Mouse (Mus musculus) hindbrain, embryonic 10.5 days (tissue): ENCODE data around the gene Stxbp3. TPM values are rescaled to one million over a fixed set of nuclear protein-coding genes. Genes with fewer than 3 reads are reported as not detected.

Source experiments
- DNase-seq: peaks from one replicate; pipeline ENCODE4 v3.0.0-alpha.2; 2017; ENCODE audit warnings: low spot score
- H3K27ac ChIP-seq: fragments of 300-500 bp; sonication (generic); 2 replicates; pipeline ENCODE4 v1.5.1; 2016; ENCODE audit warnings: mild to moderate bottlenecking, moderate library complexity
- H3K27me3 ChIP-seq: fragments of 300-500 bp; sonication (generic); 2 replicates; pipeline ENCODE4 v1.6.1; 2016; ENCODE audit warnings: mild to moderate bottlenecking; ENCODE audit not compliant: poor library complexity, insufficient read depth, severe bottlenecking
- H3K36me3 ChIP-seq: fragments of 300-500 bp; sonication (generic); 2 replicates; pipeline ENCODE4 v1.6.1; 2016; ENCODE audit warnings: mild to moderate bottlenecking, moderate library complexity
- H3K4me1 ChIP-seq: fragments of 300-500 bp; sonication (generic); replicated peaks from 2 replicates; pipeline ENCODE4 v1.6.1; 2016; ENCODE audit warnings: mild to moderate bottlenecking
- H3K4me3 ChIP-seq: fragments of 300-500 bp; sonication (generic); 2 replicates; pipeline ENCODE4 v1.5.1; 2016; ENCODE audit warnings: mild to moderate bottlenecking, moderate library complexity
- H3K9me3 ChIP-seq: fragments of 300-500 bp; sonication (generic); 2 replicates; pipeline ENCODE4 v1.6.1; 2016; ENCODE audit warnings: mild to moderate bottlenecking, moderate library complexity
- WGBS: fragments of 180-500 bp; shearing (Covaris S2); methylation state at CpG from one replicate; pipeline ENCODE4 v1.1.7; 2016; 5-methylcytosine and 5-hydroxymethylcytosine counted together
- polyA plus RNA-seq: library from polyadenylated mRNA; unstranded; fragments of >200 nt; fragmentation: Nextera tagmentation; extraction: Ambion mirVana; gene quantifications from 2 replicates; pipeline ENCODE4 v1.2.1, GENCODE M21; 2016

Gene Stxbp3
- polyA plus RNA-seq, 1 experiment from 2014 or later = 18.9 TPM

DNA sequence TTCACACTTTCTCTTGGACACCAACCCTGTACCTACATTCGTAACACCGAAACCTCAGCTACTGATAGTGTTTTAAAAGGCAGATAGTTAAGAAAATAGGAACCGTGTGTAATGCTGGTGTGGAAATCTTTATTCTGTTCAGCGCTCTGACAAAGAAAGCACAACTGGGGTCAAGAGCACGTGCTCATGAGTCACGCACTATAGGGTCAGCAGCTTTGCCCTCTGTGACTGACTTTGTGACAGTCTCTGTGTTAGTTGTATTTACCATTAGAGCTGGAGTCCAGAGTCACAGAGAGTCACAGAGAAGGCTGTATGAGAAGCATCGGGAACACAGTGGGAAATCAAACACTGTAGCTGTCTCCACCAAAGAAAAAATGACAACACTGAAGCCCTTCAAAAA, 73.4 kb downstream of the Stxbp3 start:
- Histone ChIP-seq H3K9me3 (no peaks in the 10 kb centered on the region), H3K4me1 (peaks cover 12% of the 10 kb centered on the region), H3K36me3 (no peaks in the 10 kb centered on the region), H3K27ac (no peak overlapping the region), H3K27me3 (no peaks in the 10 kb centered on the region), H3K4me3 (no peak overlapping the region)
- 78% methylated on average over 7 of the region's 7 CpGs for WGBS
- DNase-seq = no peak

DNA sequence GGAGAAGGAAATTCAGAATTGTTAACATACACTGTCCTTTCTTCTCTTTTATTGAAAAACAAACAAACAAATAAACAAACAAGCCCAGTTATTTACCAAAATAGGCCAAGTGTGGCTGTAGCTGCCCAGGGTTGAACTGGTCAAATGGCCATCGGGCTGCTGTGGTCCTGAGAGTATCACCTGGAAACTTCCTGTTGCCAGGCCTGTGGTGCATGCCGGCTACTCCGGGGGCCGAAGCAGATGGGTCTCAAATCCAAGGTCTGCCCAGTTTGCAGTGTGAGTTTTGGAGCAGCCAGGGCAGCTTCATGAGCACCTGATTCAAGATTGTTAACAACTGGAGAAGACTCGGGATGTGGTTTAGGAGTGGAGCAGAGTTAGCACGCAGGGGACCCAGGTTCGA, 74.8 kb downstream of the Stxbp3 start:
- Histone ChIP-seq H3K36me3 (no peaks in the 10 kb centered on the region), H3K4me1 (peaks cover 8% of the 10 kb centered on the region), H3K4me3 (no peak overlapping the region), H3K27me3 (no peaks in the 10 kb centered on the region), H3K9me3 (no peaks in the 10 kb centered on the region), H3K27ac (no peak overlapping the region)
- WGBS = 89% methylated on average over 7 of the region's 7 CpGs
- DNase-seq = no peak

DNA sequence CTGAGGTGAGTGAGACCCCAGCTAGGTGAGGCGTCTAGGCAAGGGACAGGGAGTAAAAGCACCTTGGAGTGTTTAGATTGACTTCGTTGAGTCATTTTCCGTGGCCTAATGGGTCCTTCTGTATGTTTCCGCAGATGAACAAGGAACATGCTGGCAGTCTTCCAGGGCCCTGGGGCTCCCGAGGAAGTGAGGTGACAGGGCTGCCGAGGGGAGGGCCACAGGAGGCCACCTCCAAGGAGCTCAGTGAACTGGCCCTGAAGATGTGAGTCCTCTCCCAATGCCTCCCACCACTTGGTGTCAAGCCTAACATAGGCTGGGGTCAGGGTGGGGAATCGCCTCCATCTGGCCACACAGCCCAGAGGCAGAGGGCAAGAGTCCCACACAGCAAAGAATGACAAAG, 75.3 kb downstream of the Stxbp3 start:
- Histone ChIP-seq H3K36me3 (no peaks in the 10 kb centered on the region), H3K27me3 (no peaks in the 10 kb centered on the region), H3K27ac (no peak overlapping the region), H3K9me3 (no peaks in the 10 kb centered on the region), H3K4me3 (no peak overlapping the region), H3K4me1 (peaks cover 8% of the 10 kb centered on the region)
- WGBS = 63% methylated on average over 7 of the region's 7 CpGs
- no peak for DNase-seq

DNA sequence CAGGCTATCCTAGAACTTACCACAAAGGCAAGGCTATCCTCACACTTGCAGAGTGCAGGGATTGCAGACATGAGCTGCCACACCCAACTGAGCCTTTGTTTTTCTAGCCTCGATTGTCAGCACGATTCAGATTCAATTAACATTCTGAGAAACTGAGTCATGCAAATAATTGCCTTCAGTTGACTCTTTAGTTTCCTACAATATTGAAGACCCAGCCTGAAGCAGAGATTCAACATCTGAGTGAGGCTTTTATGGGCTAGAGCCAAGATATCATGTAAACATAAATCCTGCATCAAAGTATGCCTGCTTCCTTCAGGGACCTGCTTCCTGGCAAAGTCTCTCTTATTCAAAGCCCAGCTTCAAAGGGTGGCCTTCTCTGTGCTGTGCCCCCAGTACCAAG, 76.6 kb downstream of the Stxbp3 start:
- Histone ChIP-seq H3K36me3 (no peaks in the 10 kb centered on the region), H3K27me3 (no peaks in the 10 kb centered on the region), H3K4me1 (peaks cover 8% of the 10 kb centered on the region), H3K9me3 (no peaks in the 10 kb centered on the region), H3K27ac (no peak overlapping the region), H3K4me3 (no peak overlapping the region)
- 80% methylated on average over 2 of the region's 2 CpGs for WGBS
- no peak for DNase-seq

DNA sequence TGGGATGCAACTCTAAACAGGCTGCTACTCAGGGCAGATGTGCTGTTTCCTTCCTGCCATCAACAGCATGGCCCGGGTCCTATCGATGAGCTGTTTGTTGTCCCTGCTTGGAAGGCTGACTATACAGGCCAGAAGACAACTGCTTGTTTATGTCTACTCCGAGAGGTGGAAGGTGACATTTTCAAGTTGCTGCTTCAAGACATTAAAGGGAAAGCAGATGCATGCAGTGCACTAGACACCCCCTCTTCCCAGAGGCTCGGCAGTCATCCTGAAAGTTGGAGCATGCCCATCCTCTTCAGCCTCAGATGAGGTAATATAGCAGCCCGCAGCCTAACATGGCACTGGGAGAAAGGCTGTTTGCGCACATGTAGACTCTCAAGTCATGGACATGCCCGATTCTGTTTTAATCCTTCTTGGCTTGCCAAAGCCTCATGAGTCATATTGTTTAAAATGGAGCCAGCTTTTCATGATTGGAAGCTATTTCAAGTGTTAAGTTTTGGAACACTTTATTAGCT, 77.7 kb downstream of the Stxbp3 start:
- H3K36me3 ChIP-seq = no peaks in the 10 kb centered on the region
- H3K27me3 ChIP-seq = no peaks in the 10 kb centered on the region
- H3K4me3 ChIP-seq = no peak overlapping the region
- no peaks in the 10 kb centered on the region for H3K9me3 ChIP-seq
- no peak overlapping the region for H3K27ac ChIP-seq
- WGBS = 90% methylated on average over 7 of the region's 7 CpGs
- DNase-seq = no peak
- H3K4me1 ChIP-seq = peaks cover 8% of the 10 kb centered on the region

DNA sequence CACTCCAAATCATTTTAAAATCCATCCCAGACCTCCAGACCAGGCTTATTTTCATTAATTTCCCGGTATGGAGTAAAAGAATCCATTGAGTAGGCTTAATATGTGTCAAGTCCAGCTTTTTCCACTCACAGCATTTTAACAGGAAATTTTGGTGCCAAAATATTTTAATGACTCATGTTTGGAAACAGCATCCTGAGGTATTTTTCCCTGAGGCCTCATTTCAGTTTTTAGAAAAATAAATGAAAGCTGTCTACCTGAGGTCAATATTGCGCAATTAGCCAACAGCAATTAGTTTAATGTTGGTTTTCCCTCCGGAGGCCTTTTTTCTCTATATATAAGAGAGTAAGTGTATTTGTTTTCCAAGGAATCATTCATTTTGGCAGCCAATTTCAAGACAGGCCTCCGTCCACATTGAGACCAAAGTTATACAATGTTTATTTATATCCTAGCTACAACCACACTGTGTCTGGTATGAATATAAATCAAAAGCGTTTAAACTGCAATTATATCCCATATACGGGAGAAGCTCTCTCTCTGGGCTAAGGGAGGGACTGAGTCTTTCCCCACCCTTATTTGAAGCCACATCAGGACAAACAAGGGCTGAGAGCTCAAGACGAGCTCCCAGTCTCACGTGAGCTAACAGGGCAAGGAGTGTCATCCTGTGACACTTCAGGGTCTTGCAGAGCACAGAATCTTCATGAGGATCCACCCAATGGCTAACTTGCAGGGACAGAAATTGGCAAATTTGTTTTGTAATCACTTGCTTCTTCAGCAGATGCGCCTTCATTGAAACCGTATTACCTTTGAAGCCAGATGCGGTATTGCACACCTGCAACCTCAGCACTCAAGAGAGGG, 80.5 kb downstream of the Stxbp3 start:
- H3K27ac ChIP-seq = no peak overlapping the region
- DNase-seq = no peak
- no peaks in the 10 kb centered on the region for H3K36me3 ChIP-seq
- H3K27me3 ChIP-seq = no peaks in the 10 kb centered on the region
- 89% methylated on average over 11 of the region's 11 CpGs for WGBS
- H3K4me3 ChIP-seq = no peak overlapping the region
- H3K9me3 ChIP-seq = no peaks in the 10 kb centered on the region
- peaks cover under 1% of the 10 kb centered on the region; the same call in 1 of the 2 replicates for H3K4me1 ChIP-seq

DNA sequence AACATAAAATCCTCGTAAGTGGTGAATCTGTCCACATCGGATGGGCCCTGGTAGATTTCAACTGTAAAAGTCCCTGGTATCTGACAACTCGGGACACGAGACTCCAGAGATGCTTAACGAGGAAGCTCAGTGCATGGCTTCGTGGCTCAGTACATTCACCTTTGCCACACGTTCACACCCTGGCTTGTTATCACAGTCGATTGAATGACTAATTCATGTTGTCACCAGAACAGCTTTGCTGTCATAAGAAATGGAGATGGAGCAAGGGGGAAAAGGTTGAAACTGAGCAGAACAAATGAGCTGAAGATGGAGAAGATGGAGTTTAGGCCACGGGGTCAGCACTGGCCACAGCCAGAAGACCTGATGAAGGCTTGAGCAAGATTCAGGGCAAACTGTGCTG, 82.8 kb downstream of the Stxbp3 start:
- DNase-seq = no peak
- H3K27me3 ChIP-seq = no peaks in the 10 kb centered on the region
- no peak overlapping the region for H3K27ac ChIP-seq
- no peak overlapping the region for H3K4me3 ChIP-seq
- H3K9me3 ChIP-seq = no peaks in the 10 kb centered on the region
- no peaks in the 10 kb centered on the region for H3K36me3 ChIP-seq
- no peaks in the 10 kb centered on the region for H3K4me1 ChIP-seq
- WGBS = 86% methylated on average over 9 of the region's 9 CpGs

DNA sequence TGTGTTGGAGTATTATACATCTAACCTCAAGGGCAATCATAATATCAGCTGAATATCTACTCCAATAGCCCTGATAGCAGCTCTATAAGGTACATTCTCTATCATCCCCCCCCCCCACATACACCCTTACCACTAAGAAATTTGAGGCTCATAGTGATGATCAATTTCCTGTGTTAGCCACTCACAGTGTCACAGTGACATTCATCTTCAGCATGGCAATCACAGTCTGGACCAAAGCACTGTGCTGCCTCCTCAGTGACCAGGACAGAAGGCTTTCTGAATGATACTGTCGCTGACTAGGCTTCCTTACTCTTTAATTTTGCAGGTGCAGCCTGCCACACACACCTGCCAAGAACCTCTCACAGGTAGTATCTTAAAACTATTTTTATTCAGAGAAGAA, 84.2 kb downstream of the Stxbp3 start:
- no peaks in the 10 kb centered on the region for H3K27me3 ChIP-seq
- DNase-seq = no peak
- H3K9me3 ChIP-seq = no peaks in the 10 kb centered on the region
- WGBS = 75% methylated on average over 1 of the region's 1 CpGs
- H3K4me1 ChIP-seq = no peaks in the 10 kb centered on the region
- H3K4me3 ChIP-seq = no peak overlapping the region
- no peaks in the 10 kb centered on the region for H3K36me3 ChIP-seq
- no peak overlapping the region for H3K27ac ChIP-seq

DNA sequence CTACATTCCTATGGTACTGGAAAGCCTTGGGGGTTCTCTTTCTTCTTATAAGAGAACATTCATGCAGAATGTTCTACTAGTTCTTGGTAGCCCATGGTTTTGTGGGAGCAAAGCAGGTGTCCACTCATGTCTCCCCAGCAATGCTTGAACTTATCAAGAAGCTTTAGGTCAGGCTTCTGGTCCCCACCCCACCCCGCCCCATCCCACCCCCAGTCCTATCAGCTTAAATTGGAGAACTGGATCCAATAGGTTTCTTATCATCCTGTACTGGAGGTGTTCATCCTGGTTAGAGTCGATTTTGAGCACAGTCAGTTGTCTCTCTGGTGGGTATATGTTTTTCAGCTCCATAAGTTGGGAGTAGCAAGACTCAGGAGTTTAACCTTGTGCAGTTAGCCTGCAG, 84.8 kb downstream of the Stxbp3 start:
- Histone ChIP-seq H3K9me3 (no peaks in the 10 kb centered on the region), H3K27ac (no peak overlapping the region), H3K4me3 (no peak overlapping the region), H3K36me3 (no peaks in the 10 kb centered on the region), H3K4me1 (no peaks in the 10 kb centered on the region), H3K27me3 (no peaks in the 10 kb centered on the region)
- DNase-seq = no peak
- 93% methylated on average over 2 of the region's 2 CpGs for WGBS

DNA sequence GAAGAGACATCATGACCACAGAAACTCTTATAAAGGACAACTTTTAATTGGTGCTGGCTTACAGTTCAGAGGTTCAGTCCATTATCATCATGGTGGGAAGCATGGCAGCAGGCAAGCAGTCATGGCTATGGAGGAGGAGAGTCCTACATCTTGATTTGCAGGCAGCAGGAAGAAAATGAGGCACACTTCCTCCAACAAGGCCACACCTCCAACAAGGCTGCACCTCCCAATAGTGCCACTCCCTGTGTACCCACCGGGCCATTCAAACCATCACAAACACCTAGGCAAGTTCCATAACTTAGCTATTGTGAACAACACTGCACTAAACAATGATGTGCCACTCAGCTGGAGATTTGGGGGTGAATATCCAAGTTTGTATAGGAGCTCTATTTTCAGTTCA, 85.8 kb downstream of the Stxbp3 start:
- 91% methylated on average over 1 of the region's 1 CpGs for WGBS
- no peak for DNase-seq
- Histone ChIP-seq H3K4me3 (no peak overlapping the region), H3K27me3 (no peaks in the 10 kb centered on the region), H3K4me1 (no peaks in the 10 kb centered on the region), H3K9me3 (no peaks in the 10 kb centered on the region), H3K36me3 (no peaks in the 10 kb centered on the region), H3K27ac (no peak overlapping the region)

DNA sequence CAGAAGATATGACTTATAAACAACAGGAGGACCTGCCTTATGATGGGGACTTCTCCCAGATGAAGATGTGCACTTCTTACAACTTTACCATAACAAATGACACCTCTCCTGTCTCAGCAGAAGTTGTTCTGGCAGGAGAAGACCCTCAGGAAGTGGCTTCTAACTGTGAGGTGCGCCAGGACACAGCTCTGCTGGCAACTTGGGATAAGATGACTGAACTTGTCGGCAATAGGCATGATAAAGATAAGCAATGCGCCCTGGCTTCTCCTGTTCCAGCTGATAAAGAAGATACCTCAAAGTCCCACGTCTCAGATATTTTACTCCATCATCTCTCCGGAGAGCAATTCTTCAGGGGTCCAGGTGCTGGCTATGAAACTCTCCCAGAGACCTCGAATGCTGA, 88.6 kb downstream of the Stxbp3 start:
- Histone ChIP-seq H3K9me3 (no peaks in the 10 kb centered on the region), H3K4me1 (no peaks in the 10 kb centered on the region), H3K4me3 (no peak overlapping the region), H3K27me3 (no peaks in the 10 kb centered on the region), H3K27ac (no peak overlapping the region), H3K36me3 (no peaks in the 10 kb centered on the region)
- no peak for DNase-seq
- whole genome bisulfite sequencing = 86% methylated on average over 6 of the region's 6 CpGs

DNA sequence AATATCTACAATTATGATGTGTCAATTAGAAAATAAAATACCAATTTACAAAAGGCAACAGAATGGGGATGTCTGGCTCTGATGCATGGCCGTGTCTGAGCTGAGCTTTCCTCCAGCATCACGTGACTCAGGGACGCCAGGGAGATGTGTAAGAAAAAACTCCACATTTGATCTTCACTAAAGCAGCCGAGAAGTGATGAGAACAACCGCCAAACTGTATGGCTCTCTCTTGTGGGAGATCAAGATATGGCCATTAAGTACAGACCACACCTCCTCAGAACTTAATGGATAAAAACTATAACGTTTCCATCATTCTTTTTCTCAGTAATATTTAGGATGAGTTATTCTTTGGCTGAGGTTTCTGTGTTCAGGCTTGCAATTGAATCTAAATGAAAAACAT, 89.3 kb downstream of the Stxbp3 start:
- Histone ChIP-seq H3K27me3 (no peaks in the 10 kb centered on the region), H3K4me3 (no peak overlapping the region), H3K27ac (no peak overlapping the region), H3K9me3 (no peaks in the 10 kb centered on the region), H3K4me1 (no peaks in the 10 kb centered on the region), H3K36me3 (no peaks in the 10 kb centered on the region)
- no peak for DNase-seq
- 76% methylated on average over 6 of the region's 6 CpGs for WGBS

DNA sequence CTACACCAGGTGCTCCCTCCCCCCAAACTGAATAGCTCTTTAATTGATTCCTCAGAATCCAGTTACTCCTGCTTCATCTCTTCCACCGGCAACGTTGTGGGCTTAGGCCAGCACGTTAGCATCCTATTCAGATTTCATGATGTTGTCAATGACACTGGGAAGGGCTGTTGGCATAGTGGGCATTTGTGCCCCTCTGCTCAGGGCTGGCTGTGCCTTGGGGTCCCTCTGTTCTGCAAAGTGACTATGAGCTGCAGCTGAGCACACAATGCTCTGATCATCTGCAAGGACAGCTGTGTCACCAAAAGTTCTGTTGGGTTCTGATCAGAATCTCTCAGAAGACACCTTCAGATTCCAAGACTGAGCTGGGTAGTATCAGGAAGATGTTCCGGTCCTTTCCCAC, 96.3 kb downstream of the Stxbp3 start:
- Histone ChIP-seq H3K27me3 (no peaks in the 10 kb centered on the region), H3K36me3 (no peaks in the 10 kb centered on the region), H3K4me1 (no peaks in the 10 kb centered on the region), H3K27ac (no peak overlapping the region), H3K9me3 (no peaks in the 10 kb centered on the region), H3K4me3 (no peak overlapping the region)
- no peak for DNase-seq
- WGBS = 81% methylated on average over 4 of the region's 4 CpGs
